Mouse (Mus musculus) limb, embryonic 11.5 days (tissue): ENCODE results near the gene Rspo1. TPM values are rescaled to one million over a fixed set of nuclear protein-coding genes. Genes with fewer than 3 reads are reported as not detected.

Experiments used
- ATAC-seq: fragments of 200-750 bp; cut with Nextera tagmentation; 2 replicates; pipeline ENCODE4 v1.8.0; 2017; ENCODE audit warnings: low read depth; ENCODE audit not compliant: insufficient number of reproducible peaks, low FRiP score, low TSS enrichment
- DNase-seq: peaks from one replicate; pipeline ENCODE4 v3.0.0-alpha.2; 2015; ENCODE audit warnings: low spot score
- H3K27ac ChIP-seq: fragments of 300-500 bp; sonication (generic); replicated peaks from 2 replicates; pipeline ENCODE4 v1.5.1; 2014; ENCODE audit warnings: low read depth, mild to moderate bottlenecking, low read length
- H3K27me3 ChIP-seq: fragments of 300-500 bp; sonication (generic); 2 replicates; pipeline ENCODE4 v1.6.1; 2014; ENCODE audit warnings: mild to moderate bottlenecking, low read length, mixed read lengths; ENCODE audit not compliant: control insufficient read depth, insufficient read depth
- H3K36me3 ChIP-seq: fragments of 300-500 bp; sonication (generic); 2 replicates; pipeline ENCODE4 v1.6.1; 2014; ENCODE audit warnings: mild to moderate bottlenecking, low read length, moderate library complexity, mixed read lengths; ENCODE audit not compliant: control insufficient read depth, insufficient read depth
- H3K4me1 ChIP-seq: fragments of 300-500 bp; sonication (generic); 2 replicates; pipeline ENCODE4 v1.6.1; 2014; ENCODE audit warnings: low read length, mixed read lengths; ENCODE audit not compliant: control insufficient read depth, insufficient read depth
- H3K4me2 ChIP-seq: fragments of 300-500 bp; sonication (generic); 2 replicates; pipeline ENCODE4 v1.6.1; 2014; ENCODE audit warnings: low read depth, mild to moderate bottlenecking, moderate library complexity; ENCODE audit not compliant: severe bottlenecking
- H3K4me3 ChIP-seq: fragments of 300-500 bp; sonication (generic); 2 replicates; pipeline ENCODE4 v1.5.1; 2014; ENCODE audit warnings: low read depth, low read length
- H3K9ac ChIP-seq: fragments of 300-500 bp; sonication (generic); 2 replicates; pipeline ENCODE4 v1.6.1; 2014; ENCODE audit warnings: mild to moderate bottlenecking, low read length
- H3K9me3 ChIP-seq: fragments of 300-500 bp; sonication (generic); 2 replicates; pipeline ENCODE4 v1.6.1; 2016; ENCODE audit warnings: low read length; ENCODE audit not compliant: control insufficient read depth
- WGBS: fragments of 180-500 bp; shearing (Covaris S2); extraction: QIAGEN DNeasy Blood & Tissue Kit; methylation state at CpG from one replicate; pipeline ENCODE4 v1.1.7; 2014; 5-methylcytosine and 5-hydroxymethylcytosine counted together
- polyA plus RNA-seq: library from polyadenylated mRNA; unstranded; fragments of >200 nt; fragmentation: Nextera tagmentation; extraction: Ambion mirVana; gene quantifications from 2 replicates; pipeline ENCODE4 v1.2.1, GENCODE M21; 2014

Rspo1 gene
- polyA plus RNA-seq, 1 experiment from 2014 or later, result 3.1 TPM

DNA sequence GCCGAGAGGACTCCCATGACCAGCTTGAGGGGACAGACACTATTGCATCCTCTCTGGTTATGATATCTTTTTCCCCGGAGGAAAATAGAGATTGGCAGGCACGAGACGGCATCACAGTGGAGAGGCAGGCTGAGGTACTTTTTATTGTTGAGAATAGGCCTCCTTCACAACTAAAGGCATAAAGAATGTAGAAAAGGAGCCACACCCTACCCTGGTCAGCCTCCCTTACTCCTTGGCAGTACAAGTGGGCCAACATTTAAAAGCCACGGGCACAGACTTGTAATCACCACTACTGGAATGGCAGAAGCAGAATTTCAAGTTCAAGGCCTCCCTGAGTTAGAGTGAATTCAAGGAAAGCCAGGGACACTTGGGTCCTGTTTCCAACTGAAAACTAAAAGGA lies 71.8 kb downstream of the Rspo1 start:
- Histone ChIP-seq H3K4me2 (no peak overlapping the region), H3K4me3 (no peak overlapping the region), H3K27ac (no peak overlapping the region), H3K9me3 (no peaks in the 10 kb centered on the region), H3K4me1 (peaks cover 15% of the 10 kb centered on the region), H3K9ac (no peak overlapping the region), H3K36me3 (no peaks in the 10 kb centered on the region; the same call in 1 of the 2 replicates), H3K27me3 (peaks cover 4% of the 10 kb centered on the region; the same call in 1 of the 2 replicates)
- no peak for DNase-seq
- ATAC-seq, result no peak
- WGBS, result 53% methylated on average over 5 of the region's 5 CpGs

Other genes with a start within 250 kb of the Rspo1 start
- gene Inpp5b, start 244.6 kb upstream of the Rspo1 start, polyA plus RNA-seq, result 22.3 and 26.1 TPM in 2 replicates
- gene Mtf1, start 184.3 kb upstream of the Rspo1 start, polyA plus RNA-seq, result 14.1 TPM in 2 replicates
- 46.8 and 47.3 TPM in 2 replicates for gene Yrdc, start 135.8 kb upstream of the Rspo1 start, polyA plus RNA-seq
- 46.6 and 47.5 TPM in 2 replicates for gene 1110065P20Rik, start 135.2 kb upstream of the Rspo1 start, polyA plus RNA-seq
- 0.43 and 0.81 TPM in 2 replicates for gene Maneal, start 124.3 kb upstream of the Rspo1 start, polyA plus RNA-seq
- 0.10 and 0.17 TPM in 2 replicates for gene Epha10, start 105.5 kb upstream of the Rspo1 start, polyA plus RNA-seq
- 4.9 and 5.1 TPM in 2 replicates for gene 9930104L06Rik, start 49.4 kb upstream of the Rspo1 start, polyA plus RNA-seq
- 210 and 223 TPM in 2 replicates for gene Cdca8, start 47.1 kb upstream of the Rspo1 start, polyA plus RNA-seq
- 85.8 and 91.5 TPM in 2 replicates for gene Gnl2, start 30.2 kb downstream of the Rspo1 start, polyA plus RNA-seq
- 0.09 TPM in 2 replicates for gene Dnali1, start 79.3 kb downstream of the Rspo1 start, polyA plus RNA-seq
- gene Snip1, start 80.2 kb downstream of the Rspo1 start, polyA plus RNA-seq, result 40.4 and 41.6 TPM in 2 replicates
- 90.1 and 97.4 TPM in 2 replicates for gene Meaf6, start 98.7 kb downstream of the Rspo1 start, polyA plus RNA-seq
- 0.63 and 0.82 TPM in 2 replicates for gene Zc3h12a, start 141.4 kb downstream of the Rspo1 start, polyA plus RNA-seq